In the genomic region with DNA sequence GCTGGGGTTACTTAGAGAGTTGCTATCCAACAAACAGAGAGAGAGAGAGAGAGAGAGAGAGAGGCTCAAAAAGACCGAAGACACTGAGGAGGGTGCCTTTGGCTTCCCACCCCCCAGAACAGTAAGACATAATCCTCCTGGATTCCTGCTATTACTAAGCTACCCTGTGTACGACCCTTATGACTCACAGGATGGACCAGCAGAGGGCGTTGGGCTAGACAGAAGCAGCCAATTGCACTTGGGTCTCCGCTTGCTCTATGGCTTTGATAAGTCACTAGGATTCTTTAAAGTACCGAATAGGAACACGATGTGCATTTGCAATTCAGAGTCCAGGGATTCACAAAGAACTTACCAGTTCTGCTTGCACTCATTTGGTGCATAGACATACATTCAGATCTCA, we compare ENCODE assay signal across 17 mouse cellular contexts. TPM values are rescaled to one million over a fixed set of nuclear protein-coding genes. Genes with fewer than 3 reads are reported as not detected.
DNase-seq lines count a peak whose midpoint lies in the region; ATAC-seq and TF ChIP-seq lines count a peak whose summit lies in the region.
"Had no signal": no experiment of that assay in that cellular context is flagged by ENCODE, and none has a peak within 500 bp of the region (broad histone marks: within the 10 kb centered on the region; RNA-seq: fewer than 3 reads in every experiment).

No protein-coding gene starts in this region.

- H3K9me3 ChIP-seq in heart, embryonic 10.5 days, result no peaks in the 10 kb centered on the region
- no peaks in the 10 kb centered on the region for H3K9me3 ChIP-seq in liver, embryonic 13.5 days (replicated peaks)
- H3K9me3 ChIP-seq: forebrain, embryonic 12.5 days; limb, embryonic 13.5 days; midbrain, embryonic 10.5 days; neural tube, embryonic 12.5 days had no signal

- DNase-seq in heart, adult 11 months, result peak; percentile 88
- DNase-seq in heart, embryonic 10.5 days (ENCODE audit: low spot score), result no peak
- DNase-seq in layer of hippocampus, adult 2 months (ENCODE audit: low spot score in 2 of 2), result no peak
- DNase-seq in layer of hippocampus, postnatal 14 days (ENCODE audit: low spot score in 2 of 2), result no peak
- peak; percentile 18 for DNase-seq in WW6 (ENCODE audit: low read depth, low spot score)
- no peak for DNase-seq in liver, embryonic 13.5 days
- DNase-seq in left cerebral cortex, postnatal 14 days (ENCODE audit: low spot score in 2 of 2), result no peak
- DNase-seq: gastrocnemius, postnatal 25 days; thymus, postnatal 36 days had no signal

- H3K4me2 ChIP-seq in liver, embryonic 13.5 days, result no peak overlapping the region
- H3K4me2 ChIP-seq: forebrain, embryonic 12.5 days; hindbrain, embryonic 14.5 days; limb, embryonic 13.5 days; neural tube, embryonic 12.5 days had no signal

- H3K4me3 ChIP-seq in heart, embryonic 10.5 days, result no peak overlapping the region
- H3K4me3 ChIP-seq in layer of hippocampus, adult 2 months, result no peak overlapping the region
- H3K4me3 ChIP-seq in liver, embryonic 13.5 days (replicated peaks), result no peak overlapping the region
- H3K4me3 ChIP-seq: forebrain, embryonic 12.5 days; limb, embryonic 13.5 days; midbrain, embryonic 10.5 days; neural tube, embryonic 12.5 days had no signal

- H3K27ac ChIP-seq in heart, embryonic 10.5 days, result no peak overlapping the region
- no peak overlapping the region for H3K27ac ChIP-seq in layer of hippocampus, adult 2 months
- H3K27ac ChIP-seq in liver, embryonic 13.5 days, result no peak overlapping the region; the same call in 1 of the 2 replicates
- H3K27ac ChIP-seq: forebrain, embryonic 12.5 days; limb, embryonic 13.5 days; midbrain, embryonic 10.5 days; neural tube, embryonic 12.5 days had no signal

- H3K4me1 ChIP-seq in heart, embryonic 10.5 days, result peaks cover 16% of the 10 kb centered on the region
- H3K4me1 ChIP-seq in liver, embryonic 13.5 days (replicated peaks), result peaks cover 32% of the 10 kb centered on the region

- H3K36me3 ChIP-seq in heart, embryonic 10.5 days, result no peaks in the 10 kb centered on the region
- no peaks in the 10 kb centered on the region for H3K36me3 ChIP-seq in liver, embryonic 13.5 days
- H3K36me3 ChIP-seq: forebrain, embryonic 12.5 days; limb, embryonic 13.5 days; midbrain, embryonic 10.5 days; neural tube, embryonic 12.5 days had no signal

- TF ChIP-seq CTCF in layer of hippocampus, adult 2 months (conservative IDR thresholded peaks at IDR 0.05), result peak; percentile 45

- intact Hi-C loops in left cerebral cortex, postnatal 14 days (cut with DNase I), result no loop called here

- no peaks in the 10 kb centered on the region for H3K27me3 ChIP-seq in heart, embryonic 10.5 days (ENCODE audit: insufficient read depth, poor library complexity, severe bottlenecking)
- 0 out of 2 replicates have a peak, but pooled peaks cover 2% of the 10 kb centered on the region for H3K27me3 ChIP-seq in liver, embryonic 13.5 days
- H3K27me3 ChIP-seq: forebrain, embryonic 12.5 days; limb, embryonic 13.5 days; neural tube, embryonic 12.5 days had no signal

- no peak overlapping the region for H3K9ac ChIP-seq in liver, embryonic 13.5 days
- H3K9ac ChIP-seq: forebrain, embryonic 12.5 days; hindbrain, embryonic 14.5 days; limb, embryonic 13.5 days; neural tube, embryonic 12.5 days had no signal

- WGBS in heart, embryonic 10.5 days, result 51% methylated on average over 6 of the region's 6 CpGs
- WGBS in liver, embryonic 13.5 days (ENCODE audit: insufficient replicate concordance), result 61% methylated on average over 6 of the region's 6 CpGs

- peak; percentile 62; the same call in 1 of the 2 replicates for ATAC-seq in liver, embryonic 13.5 days (ENCODE audit: low read depth)
- no peak for ATAC-seq in monocyte, adult 5-6 weeks (replicated peaks; ENCODE audit: insufficient number of reproducible peaks, low FRiP score, low TSS enrichment, poor library complexity, severe bottlenecking)
- ATAC-seq: activated CD4-positive, CD25-positive, alpha-beta regulatory T cell, adult 4 months; CD4-positive, CD25-positive, alpha-beta regulatory T cell, adult 4 months had no signal

RNA-seq across cellular contexts. Expression of gene Casq2, which starts 44.3 kb away (rescaled TPM):
- polyA plus RNA-seq in heart, embryonic 10.5 days (2016; fragmentation: Nextera tagmentation; extraction: Ambion mirVana), result 5.6 and 19.8 TPM in 2 replicates
- total RNA-seq in layer of hippocampus, adult 2 months (2021), result under 1 TPM; 0.79 to 0.81 TPM
- 1 to 10 TPM; 1.2 to 1.3 TPM for total RNA-seq in layer of hippocampus, postnatal 14 days (2021)
- polyA plus RNA-seq in liver, embryonic 13.5 days (2015; fragmentation: Nextera tagmentation; extraction: Ambion mirVana), result 1.9 and 2.0 TPM in 2 replicates
- not detected in 3 replicates for total RNA-seq in monocyte, adult 5-6 weeks (2017)
- total RNA-seq in left cerebral cortex, postnatal 14 days (2021), result 1 to 10 TPM; 1.5 to 2.2 TPM
- polyA plus RNA-seq: activated CD4-positive, CD25-positive, alpha-beta regulatory T cell, adult 4 months; CD4-positive, CD25-positive, alpha-beta regulatory T cell, adult 4 months; midbrain, embryonic 10.5 days had no signal

Comparison
In these comparisons a context has a peak if more than half of its experiments do, and no peak if none do; other contexts are left out.
1. DNase-seq: peak in heart, adult 11 months (single experiment) and WW6 (single experiment); none in heart, embryonic 10.5 days (single experiment), layer of hippocampus, adult 2 months (0 of 2), layer of hippocampus, postnatal 14 days (0 of 2), liver, embryonic 13.5 days (single experiment) and left cerebral cortex, postnatal 14 days (0 of 2).